Mouse (Mus musculus): ENCODE measurements around the gene Ypel5. TPM values are rescaled to one million over a fixed set of nuclear protein-coding genes. Genes with fewer than 3 reads are reported as not detected.

The Ypel5 gene
- polyA plus RNA-seq (2014; fragmentation: Nextera tagmentation; extraction: Ambion mirVana) = 118 and 128 TPM in 2 replicates

DNA sequence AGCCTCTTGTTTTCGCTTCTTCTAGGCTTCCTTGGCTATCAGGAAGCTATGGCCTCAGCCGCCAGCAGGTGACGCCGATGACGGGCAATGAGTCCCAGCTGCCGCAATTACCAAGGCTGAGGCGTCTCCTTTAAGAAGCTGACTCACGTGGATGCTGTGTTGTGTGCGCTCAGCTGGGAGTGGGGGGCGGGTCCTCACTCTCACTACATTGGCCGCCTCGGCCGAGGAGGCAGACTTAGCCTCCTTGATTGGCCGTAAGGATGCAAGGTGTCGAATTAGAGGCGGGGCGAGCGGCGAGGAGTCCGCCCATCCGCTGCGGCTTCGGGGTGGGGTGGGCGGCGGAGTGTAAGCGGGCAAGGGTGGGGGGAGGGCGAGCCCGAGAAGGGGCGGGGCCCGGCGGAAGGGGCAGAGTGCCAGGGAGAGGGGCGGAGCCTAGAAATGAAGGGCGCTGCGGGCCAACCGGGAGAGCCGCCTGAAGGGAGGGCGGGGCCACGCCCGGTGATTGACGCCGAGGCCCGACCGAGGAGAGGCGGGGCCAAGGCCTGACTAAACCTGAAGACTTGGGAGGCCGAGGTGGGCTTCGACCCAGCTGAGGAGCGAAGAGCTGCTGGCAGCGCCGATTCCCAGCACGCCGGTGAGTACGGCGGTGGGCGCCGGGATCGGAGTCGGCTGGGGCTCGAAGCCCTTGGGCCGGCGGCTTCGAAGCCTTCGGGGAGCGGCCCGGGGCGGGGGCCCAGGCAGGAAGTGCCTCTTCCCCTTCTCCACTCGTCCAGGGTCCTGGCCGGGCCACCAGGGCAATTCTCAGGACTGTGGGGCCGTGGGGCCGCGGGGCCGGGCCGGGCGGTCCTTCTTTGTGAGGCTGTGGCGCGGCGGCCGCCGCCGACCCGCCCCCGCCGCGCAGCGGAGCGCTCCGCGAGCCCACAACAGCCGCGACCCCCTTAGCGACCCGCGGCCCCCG lies at the start of gene Ypel5:
TSS of gene Ypel5 (plus strand) at position 296 of the 958 bp plus-strand sequence.
- Histone ChIP-seq H3K27ac (ENCODE audit: low read depth, low read length) (peak within 1 kb of the TSS; percentile 98), H3K9ac (ENCODE audit: low read length) (peak within 1 kb of the TSS; percentile 95), H3K4me2 (ENCODE audit: low read length) (peak within 1 kb of the TSS; percentile 66), H3K27me3 (replicated peaks; ENCODE audit: control insufficient read depth, insufficient read depth, low read length) (no peaks in the 10 kb centered on the region), H3K4me3 (ENCODE audit: low read depth, low read length) (peak within 1 kb of the TSS; percentile 93), H3K4me1 (ENCODE audit: control insufficient read depth, insufficient read depth, low read length) (peaks cover 5% of the 10 kb centered on the region), H3K9me3 (replicated peaks; ENCODE audit: control insufficient read depth, low read length) (no peaks in the 10 kb centered on the region), H3K36me3 (ENCODE audit: control insufficient read depth, insufficient read depth, low read length) (no peaks in the 10 kb centered on the region)
- DNase-seq (ENCODE audit: low spot score) (peak; percentile 100), ATAC-seq (peak; percentile 98)
- under 1% methylated on average over 66 of the region's 93 CpGs for WGBS

DNA sequence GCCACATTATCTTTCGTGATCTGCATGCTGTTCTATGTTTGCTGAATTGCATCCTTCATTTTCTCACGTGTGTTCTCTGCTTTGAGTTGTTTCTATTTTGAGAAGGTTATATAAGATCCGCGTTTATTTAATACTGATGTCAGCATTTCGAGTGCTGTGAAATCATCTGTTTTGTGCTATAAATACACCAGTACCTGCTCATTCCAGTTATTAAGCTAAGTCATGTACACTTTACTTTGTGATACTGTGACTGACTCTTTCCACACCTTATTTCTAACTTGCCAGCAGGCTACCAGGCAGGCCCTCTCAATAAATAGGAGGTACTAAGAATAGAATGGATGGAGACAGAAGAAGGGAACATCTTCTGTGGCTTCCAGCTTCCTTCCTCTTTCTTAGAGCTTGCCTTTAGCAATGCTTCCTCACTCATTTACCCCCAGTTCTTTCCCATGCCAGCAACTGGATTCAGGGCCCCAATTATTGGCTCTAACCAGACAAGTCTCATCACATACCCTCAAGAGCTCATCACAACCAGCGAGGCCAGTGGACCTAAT lies 48.3 kb upstream of the Ypel5 start:
- Histone ChIP-seq H3K36me3 (ENCODE audit: control insufficient read depth, insufficient read depth, low read length) (no peaks in the 10 kb centered on the region), H3K4me1 (ENCODE audit: control insufficient read depth, insufficient read depth, low read length) (no peaks in the 10 kb centered on the region), H3K9me3 (replicated peaks; ENCODE audit: control insufficient read depth, low read length) (no peaks in the 10 kb centered on the region), H3K4me3 (ENCODE audit: low read depth, low read length) (no peak overlapping the region), H3K4me2 (ENCODE audit: low read length) (no peak overlapping the region), H3K27me3 (replicated peaks; ENCODE audit: control insufficient read depth, insufficient read depth, low read length) (no peaks in the 10 kb centered on the region), H3K27ac (ENCODE audit: low read depth, low read length) (no peak overlapping the region), H3K9ac (ENCODE audit: low read length) (no peak overlapping the region)
- ATAC-seq (no peak), DNase-seq (ENCODE audit: low spot score) (no peak)
- 86% methylated on average over 6 of the region's 6 CpGs for WGBS

DNA sequence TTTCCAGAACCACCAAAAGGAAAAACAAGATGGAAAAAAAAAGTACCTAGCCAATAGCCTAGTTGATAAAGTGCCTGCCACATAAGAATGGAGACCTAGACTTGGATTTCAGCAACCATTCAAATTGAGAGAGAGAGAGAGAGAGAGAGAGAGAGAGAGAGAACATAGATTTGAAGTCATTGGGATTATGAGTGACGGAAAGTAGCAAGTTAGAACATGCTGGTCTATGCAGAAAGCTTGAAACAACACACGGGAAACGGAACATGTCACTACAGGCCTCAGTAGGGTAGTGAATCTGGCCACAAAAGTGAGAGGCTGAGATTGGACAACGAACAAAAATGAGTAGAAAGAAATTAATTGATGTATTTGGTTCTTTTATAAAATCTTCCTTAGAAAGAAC lies 43.0 kb upstream of the Ypel5 start:
- Histone ChIP-seq H3K4me3 (ENCODE audit: low read depth, low read length) (no peak overlapping the region), H3K36me3 (ENCODE audit: control insufficient read depth, insufficient read depth, low read length) (no peaks in the 10 kb centered on the region), H3K27me3 (replicated peaks; ENCODE audit: control insufficient read depth, insufficient read depth, low read length) (no peaks in the 10 kb centered on the region), H3K9me3 (replicated peaks; ENCODE audit: control insufficient read depth, low read length) (no peaks in the 10 kb centered on the region), H3K9ac (ENCODE audit: low read length) (no peak overlapping the region), H3K4me1 (ENCODE audit: control insufficient read depth, insufficient read depth, low read length) (no peaks in the 10 kb centered on the region), H3K4me2 (ENCODE audit: low read length) (no peak overlapping the region), H3K27ac (ENCODE audit: low read depth, low read length) (no peak overlapping the region)
- WGBS = 91% methylated on average over 4 of the region's 4 CpGs
- no peak for DNase-seq (ENCODE audit: low spot score)
- no peak for ATAC-seq

DNA sequence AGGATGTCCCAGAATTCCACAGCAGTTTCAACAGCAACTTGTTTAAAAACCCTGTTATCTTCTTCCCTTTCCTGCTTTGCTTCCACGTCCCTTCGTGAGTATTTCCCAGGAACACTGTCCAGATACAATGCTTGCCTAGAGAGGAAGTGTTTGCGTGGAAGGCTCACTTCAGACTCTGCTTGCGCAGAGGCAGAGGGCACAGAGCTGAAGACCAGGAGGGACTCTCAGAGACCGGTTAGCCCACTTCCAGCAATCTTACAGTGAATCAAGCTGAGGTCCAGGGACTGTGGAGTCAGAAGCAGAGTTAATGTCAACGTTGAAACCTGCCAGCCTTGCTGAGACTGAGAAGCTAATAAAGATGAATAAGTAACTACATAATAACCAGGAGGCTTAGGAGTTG lies 41.6 kb upstream of the Ypel5 start:
- no peaks in the 10 kb centered on the region for H3K4me1 ChIP-seq (ENCODE audit: control insufficient read depth, insufficient read depth, low read length)
- no peak overlapping the region for H3K27ac ChIP-seq (ENCODE audit: low read depth, low read length)
- no peak overlapping the region for H3K4me3 ChIP-seq (ENCODE audit: low read depth, low read length)
- no peaks in the 10 kb centered on the region for H3K27me3 ChIP-seq (replicated peaks; ENCODE audit: control insufficient read depth, insufficient read depth, low read length)
- DNase-seq (ENCODE audit: low spot score) (no peak), ATAC-seq (no peak)
- H3K4me2 ChIP-seq (ENCODE audit: low read length) = no peak overlapping the region
- no peaks in the 10 kb centered on the region for H3K36me3 ChIP-seq (ENCODE audit: control insufficient read depth, insufficient read depth, low read length)
- no peaks in the 10 kb centered on the region for H3K9me3 ChIP-seq (replicated peaks; ENCODE audit: control insufficient read depth, low read length)
- 76% methylated on average over 6 of the region's 6 CpGs for WGBS
- H3K9ac ChIP-seq (ENCODE audit: low read length) = no peak overlapping the region

DNA sequence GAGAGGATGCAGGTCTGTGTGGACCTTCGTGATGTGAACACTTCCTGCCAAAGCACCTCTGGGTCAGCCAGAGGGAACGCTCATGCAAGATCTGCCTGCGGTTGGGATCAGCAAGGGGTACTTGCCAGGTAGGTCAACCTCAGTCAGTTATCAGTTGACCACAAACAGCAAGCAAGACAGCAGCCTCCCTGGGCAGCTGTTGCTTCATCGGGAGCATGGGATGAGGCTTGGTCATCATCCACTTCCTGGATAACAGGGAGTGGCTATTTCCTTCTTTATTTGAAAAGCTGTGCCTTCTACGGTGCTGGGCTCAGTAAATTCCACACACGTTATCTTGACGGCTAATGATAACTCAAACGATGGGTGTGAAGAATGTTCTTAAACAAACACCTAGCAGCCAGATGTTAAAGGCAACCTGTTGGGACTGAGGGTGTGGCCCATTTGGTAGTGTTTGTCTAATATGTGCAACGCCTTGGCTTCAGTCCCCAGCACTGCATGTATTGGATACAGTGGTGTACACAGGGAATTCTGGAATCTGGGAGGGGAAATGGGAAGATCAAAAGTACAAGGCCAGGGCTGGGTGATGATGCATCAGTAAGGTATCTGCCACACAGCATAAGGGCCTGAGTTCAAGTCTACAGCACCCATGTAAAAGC lies 40.7 kb upstream of the Ypel5 start:
- H3K4me3 ChIP-seq (ENCODE audit: low read depth, low read length) = no peak overlapping the region
- no peaks in the 10 kb centered on the region for H3K27me3 ChIP-seq (replicated peaks; ENCODE audit: control insufficient read depth, insufficient read depth, low read length)
- no peaks in the 10 kb centered on the region for H3K36me3 ChIP-seq (ENCODE audit: control insufficient read depth, insufficient read depth, low read length)
- no peaks in the 10 kb centered on the region for H3K9me3 ChIP-seq (replicated peaks; ENCODE audit: control insufficient read depth, low read length)
- H3K4me2 ChIP-seq (ENCODE audit: low read length) = no peak overlapping the region
- H3K9ac ChIP-seq (ENCODE audit: low read length) = no peak overlapping the region
- ATAC-seq (no peak), DNase-seq (ENCODE audit: low spot score) (no peak)
- 88% methylated on average over 9 of the region's 9 CpGs for WGBS
- H3K27ac ChIP-seq (ENCODE audit: low read depth, low read length) = no peak overlapping the region
- H3K4me1 ChIP-seq (ENCODE audit: control insufficient read depth, insufficient read depth, low read length) = no peaks in the 10 kb centered on the region

DNA sequence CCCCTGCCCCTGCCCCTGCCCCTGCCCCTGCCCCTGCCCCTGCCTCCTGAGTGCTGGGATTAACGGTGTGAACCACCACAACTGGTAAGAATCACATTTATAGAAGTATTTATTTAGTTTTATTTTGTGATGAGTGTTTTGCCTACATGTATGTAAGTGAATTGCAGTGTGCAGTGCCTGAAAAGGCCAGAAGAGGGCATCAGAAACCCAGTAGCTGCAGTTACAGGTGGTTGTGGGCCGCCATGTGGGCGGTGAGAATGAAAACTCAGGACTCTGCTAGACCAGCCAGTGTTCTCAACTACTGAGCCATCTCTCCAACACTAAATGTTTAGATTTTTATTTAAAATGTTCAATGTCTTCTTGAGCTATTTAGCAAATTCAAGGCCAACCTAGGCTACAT lies 39.7 kb upstream of the Ypel5 start:
- Histone ChIP-seq H3K4me3 (ENCODE audit: low read depth, low read length) (no peak overlapping the region), H3K4me2 (ENCODE audit: low read length) (no peak overlapping the region), H3K36me3 (ENCODE audit: control insufficient read depth, insufficient read depth, low read length) (no peaks in the 10 kb centered on the region), H3K9me3 (replicated peaks; ENCODE audit: control insufficient read depth, low read length) (no peaks in the 10 kb centered on the region), H3K9ac (ENCODE audit: low read length) (no peak overlapping the region), H3K4me1 (ENCODE audit: control insufficient read depth, insufficient read depth, low read length) (no peaks in the 10 kb centered on the region), H3K27me3 (replicated peaks; ENCODE audit: control insufficient read depth, insufficient read depth, low read length) (no peaks in the 10 kb centered on the region), H3K27ac (ENCODE audit: low read depth, low read length) (no peak overlapping the region)
- WGBS = 87% methylated on average over 3 of the region's 3 CpGs
- DNase-seq (ENCODE audit: low spot score) = no peak
- ATAC-seq = no peak

DNA sequence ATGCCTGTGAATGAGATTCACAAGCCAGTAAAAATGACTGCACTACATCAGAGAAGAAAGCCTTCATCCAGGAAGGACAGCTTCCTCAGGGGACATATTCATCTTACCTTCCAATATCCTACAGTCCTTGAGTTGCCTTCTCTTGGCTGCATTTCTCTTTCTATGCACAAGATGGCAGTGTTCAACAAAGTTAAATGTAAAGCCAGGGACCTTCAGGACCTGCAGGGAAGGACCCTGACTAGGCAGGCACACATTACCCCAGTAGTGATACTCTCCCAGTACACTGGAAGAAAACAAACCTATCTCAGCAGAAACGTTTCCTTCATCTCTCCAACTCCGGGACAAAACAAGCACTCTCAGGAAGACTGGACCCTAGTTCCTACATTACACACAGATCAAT lies 38.4 kb upstream of the Ypel5 start:
- no peaks in the 10 kb centered on the region for H3K4me1 ChIP-seq (ENCODE audit: control insufficient read depth, insufficient read depth, low read length)
- DNase-seq (ENCODE audit: low spot score) = peak; percentile 81

DNA sequence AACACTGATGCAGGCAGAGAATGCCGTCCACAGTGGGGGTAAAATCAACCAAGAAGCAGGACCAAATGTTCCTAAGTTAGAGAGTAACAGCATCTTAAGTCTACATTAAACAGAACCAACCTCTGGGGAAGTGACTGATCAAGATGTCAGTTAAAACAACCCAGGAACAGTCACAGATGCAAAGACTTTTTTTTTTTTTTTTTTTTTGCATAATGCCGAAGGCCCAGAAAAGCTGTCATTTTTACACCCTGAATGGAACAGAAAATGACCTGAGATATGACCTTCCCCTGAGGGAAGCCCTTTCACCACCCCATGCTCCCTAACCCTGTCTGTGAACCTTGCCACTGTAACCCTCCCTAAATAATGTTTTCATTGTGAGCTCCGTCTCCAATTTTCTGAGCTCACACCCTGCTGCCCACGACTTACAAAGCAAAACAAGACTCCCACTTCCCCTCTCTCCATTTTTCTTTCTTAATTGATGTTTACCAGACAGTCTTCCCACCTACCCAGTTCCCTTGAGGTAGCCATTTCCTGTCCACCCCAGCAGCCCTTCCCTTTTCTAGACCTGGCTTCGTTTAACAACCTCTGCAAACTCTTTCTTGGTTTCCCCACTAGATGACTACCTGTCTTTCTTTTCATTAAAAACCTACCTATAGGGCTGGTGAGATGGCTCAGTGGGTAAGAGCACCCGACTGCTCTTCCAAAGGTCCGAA lies 26.2 kb upstream of the Ypel5 start:
- H3K27me3 ChIP-seq (replicated peaks; ENCODE audit: control insufficient read depth, insufficient read depth, low read length) = no peaks in the 10 kb centered on the region
- H3K4me2 ChIP-seq (ENCODE audit: low read length) = no peak overlapping the region
- H3K9me3 ChIP-seq (replicated peaks; ENCODE audit: control insufficient read depth, low read length) = no peaks in the 10 kb centered on the region
- H3K9ac ChIP-seq (ENCODE audit: low read length) = no peak overlapping the region
- H3K36me3 ChIP-seq (ENCODE audit: control insufficient read depth, insufficient read depth, low read length) = no peaks in the 10 kb centered on the region
- H3K4me1 ChIP-seq (ENCODE audit: control insufficient read depth, insufficient read depth, low read length) = no peaks in the 10 kb centered on the region
- WGBS = 77% methylated on average over 7 of the region's 7 CpGs
- H3K4me3 ChIP-seq (ENCODE audit: low read depth, low read length) = no peak overlapping the region
- ATAC-seq (no peak), DNase-seq (ENCODE audit: low spot score) (no peak)
- H3K27ac ChIP-seq (ENCODE audit: low read depth, low read length) = no peak overlapping the region

More for the DNA sequence above, 38.4 kb upstream of the Ypel5 start:
- WGBS = 28% methylated on average over 2 of the region's 2 CpGs
- H3K9me3 ChIP-seq (replicated peaks; ENCODE audit: control insufficient read depth, low read length) = no peaks in the 10 kb centered on the region
- no peak overlapping the region for H3K27ac ChIP-seq (ENCODE audit: low read depth, low read length)
- H3K4me3 ChIP-seq (ENCODE audit: low read depth, low read length) = no peak overlapping the region
- H3K36me3 ChIP-seq (ENCODE audit: control insufficient read depth, insufficient read depth, low read length) = no peaks in the 10 kb centered on the region
- H3K9ac ChIP-seq (ENCODE audit: low read length) = no peak overlapping the region
- H3K4me2 ChIP-seq (ENCODE audit: low read length) = no peak overlapping the region
- peak; percentile 62; the same call in 1 of the 2 replicates for ATAC-seq
- no peaks in the 10 kb centered on the region for H3K27me3 ChIP-seq (replicated peaks; ENCODE audit: control insufficient read depth, insufficient read depth, low read length)
